13 mouse cellular contexts compared by ENCODE assay signal in genomic region chr4:151422361-151422760, GRCm38 (mm10).
DNase-seq lines count a peak whose midpoint lies in the region; ATAC-seq and TF ChIP-seq lines count a peak whose summit lies in the region.
"Had no signal": no experiment of that assay in that cellular context is flagged by ENCODE, and none has a peak within 500 bp of the region (broad histone marks: within the 10 kb centered on the region; RNA-seq: fewer than 3 reads in every experiment).

No protein-coding gene starts in this region.

- H3K27ac ChIP-seq in embryonic facial prominence, embryonic 14.5 days (replicated peaks; ENCODE audit: low read depth, low read length): no peak overlapping the region
- H3K27ac ChIP-seq in embryonic facial prominence, embryonic 10.5 days (replicated peaks): no peak overlapping the region
- no peak overlapping the region for H3K27ac ChIP-seq in hindbrain, postnatal 0 days
- no peak overlapping the region; the same call in 1 of the 2 replicates for H3K27ac ChIP-seq in hindbrain, embryonic 16.5 days (ENCODE audit: low read depth, low read length)
- H3K27ac ChIP-seq: left cerebral cortex, adult 2 months; liver, embryonic 13.5 days; stomach, postnatal 0 days had no signal

- H3K4me3 ChIP-seq in embryonic facial prominence, embryonic 14.5 days (ENCODE audit: low read depth, low read length): no peak overlapping the region
- no peak overlapping the region for H3K4me3 ChIP-seq in embryonic facial prominence, embryonic 10.5 days
- H3K4me3 ChIP-seq in hindbrain, postnatal 0 days (ENCODE audit: low read length): no peak overlapping the region
- no peak overlapping the region for H3K4me3 ChIP-seq in hindbrain, embryonic 16.5 days (ENCODE audit: low read length)
- H3K4me3 ChIP-seq: heart, embryonic 12.5 days; left cerebral cortex, adult 2 months; liver, embryonic 13.5 days had no signal

- no peak for ATAC-seq in embryonic facial prominence, embryonic 14.5 days (ENCODE audit: low read depth)
- ATAC-seq in hindbrain, postnatal 0 days: no peak
- ATAC-seq in hindbrain, embryonic 16.5 days: no peak

- TF ChIP-seq CTCF in hindbrain, postnatal 0 days (IDR thresholded peaks at IDR 0.05; ENCODE audit: low read depth): no peak

- H3K9ac ChIP-seq in embryonic facial prominence, embryonic 14.5 days (ENCODE audit: low read depth, low read length): no peak overlapping the region
- H3K9ac ChIP-seq in hindbrain, postnatal 0 days (replicated peaks; ENCODE audit: low read length): no peak overlapping the region
- no peak overlapping the region for H3K9ac ChIP-seq in hindbrain, embryonic 16.5 days (ENCODE audit: low read depth, low read length)
- H3K9ac ChIP-seq: heart, embryonic 12.5 days; liver, embryonic 13.5 days had no signal

- peaks cover 12% of the 10 kb centered on the region for H3K9me3 ChIP-seq in embryonic facial prominence, embryonic 14.5 days (ENCODE audit: control insufficient read depth, low read length)
- peaks cover 8% of the 10 kb centered on the region; the same call in 1 of the 2 replicates for H3K9me3 ChIP-seq in embryonic facial prominence, embryonic 10.5 days
- no peaks in the 10 kb centered on the region; the same call in 1 of the 2 replicates for H3K9me3 ChIP-seq in hindbrain, postnatal 0 days (ENCODE audit: low read length)
- H3K9me3 ChIP-seq in hindbrain, embryonic 16.5 days (ENCODE audit: control insufficient read depth, low read length): peaks cover 3% of the 10 kb centered on the region; the same call in 1 of the 2 replicates
- H3K9me3 ChIP-seq: liver, embryonic 13.5 days had no signal

- no peaks in the 10 kb centered on the region for H3K4me1 ChIP-seq in embryonic facial prominence, embryonic 14.5 days (ENCODE audit: control insufficient read depth, insufficient read depth, low read length)
- peaks cover 10% of the 10 kb centered on the region for H3K4me1 ChIP-seq in embryonic facial prominence, embryonic 10.5 days
- peaks cover 7% of the 10 kb centered on the region; the same call in 1 of the 2 replicates for H3K4me1 ChIP-seq in hindbrain, postnatal 0 days (ENCODE audit: insufficient read depth, low read length)
- peaks cover 8% of the 10 kb centered on the region; the same call in 1 of the 2 replicates for H3K4me1 ChIP-seq in hindbrain, embryonic 16.5 days (ENCODE audit: control insufficient read depth, insufficient read depth, low read depth, low read length)
- H3K4me1 ChIP-seq: liver, embryonic 13.5 days had no signal

- H3K27me3 ChIP-seq in embryonic facial prominence, embryonic 14.5 days (replicated peaks; ENCODE audit: control insufficient read depth, insufficient read depth, low read length): no peaks in the 10 kb centered on the region
- 0 out of 2 replicates have a peak, but pooled peaks cover 3% of the 10 kb centered on the region for H3K27me3 ChIP-seq in embryonic facial prominence, embryonic 10.5 days (replicated peaks; ENCODE audit: low read depth, poor library complexity, severe bottlenecking)
- H3K27me3 ChIP-seq in hindbrain, postnatal 0 days (ENCODE audit: insufficient read depth, low read length): no peaks in the 10 kb centered on the region
- no peaks in the 10 kb centered on the region for H3K27me3 ChIP-seq in hindbrain, embryonic 16.5 days (replicated peaks; ENCODE audit: control insufficient read depth, insufficient read depth, low read length)
- H3K27me3 ChIP-seq: liver, embryonic 13.5 days had no signal

- WGBS in embryonic facial prominence, embryonic 14.5 days: 50% methylated on average over 8 of the region's 8 CpGs
- 61% methylated on average over 8 of the region's 8 CpGs for WGBS in embryonic facial prominence, embryonic 10.5 days
- WGBS in hindbrain, postnatal 0 days: 39% methylated on average over 8 of the region's 8 CpGs
- 56% methylated on average over 8 of the region's 8 CpGs for WGBS in hindbrain, embryonic 16.5 days

- H3K4me2 ChIP-seq in embryonic facial prominence, embryonic 14.5 days (ENCODE audit: low read depth, low read length): no peak overlapping the region
- no peak overlapping the region; the same call in 1 of the 2 replicates for H3K4me2 ChIP-seq in hindbrain, postnatal 0 days (ENCODE audit: low read depth, low read length)
- no peak overlapping the region for H3K4me2 ChIP-seq in hindbrain, embryonic 16.5 days (ENCODE audit: low read length)
- H3K4me2 ChIP-seq: heart, embryonic 12.5 days; liver, embryonic 13.5 days had no signal

- H3K36me3 ChIP-seq in embryonic facial prominence, embryonic 14.5 days (ENCODE audit: control insufficient read depth, insufficient read depth, low read length): no peaks in the 10 kb centered on the region
- no peaks in the 10 kb centered on the region for H3K36me3 ChIP-seq in embryonic facial prominence, embryonic 10.5 days (replicated peaks)
- H3K36me3 ChIP-seq in hindbrain, postnatal 0 days (ENCODE audit: insufficient read depth, low read length): no peaks in the 10 kb centered on the region
- no peaks in the 10 kb centered on the region for H3K36me3 ChIP-seq in hindbrain, embryonic 16.5 days (ENCODE audit: control insufficient read depth, insufficient read depth, low read length)
- H3K36me3 ChIP-seq: liver, embryonic 13.5 days had no signal

- DNase-seq in embryonic facial prominence, embryonic 14.5 days (ENCODE audit: low spot score): peak; percentile 12
- no peak for DNase-seq in embryonic facial prominence, embryonic 10.5 days (ENCODE audit: low spot score)
- DNase-seq in hindbrain, postnatal 0 days (ENCODE audit: low spot score): peak; percentile 60
- peak; percentile 42 for DNase-seq in brain, embryonic 18.5 days (ENCODE audit: low read depth, low spot score)
- peak; percentile 85 to 88 for DNase-seq in cerebellum, postnatal 14 days
- DNase-seq in layer of hippocampus, postnatal 10 days (ENCODE audit: low spot score in 2 of 2): no peak
- DNase-seq in layer of hippocampus, adult 9-10 months (ENCODE audit: low spot score): no peak
- DNase-seq: liver, embryonic 13.5 days; right cerebral cortex, postnatal 25 days had no signal

Comparison
In these comparisons a context has a peak if more than half of its experiments do, and no peak if none do; other contexts are left out.
1. DNase-seq: peak in embryonic facial prominence, embryonic 14.5 days (single experiment), hindbrain, postnatal 0 days (single experiment), brain, embryonic 18.5 days (single experiment) and cerebellum, postnatal 14 days (2 of 2); none in embryonic facial prominence, embryonic 10.5 days (single experiment), layer of hippocampus, postnatal 10 days (0 of 2) and layer of hippocampus, adult 9-10 months (single experiment).